Mouse (Mus musculus): ENCODE results near the gene Mucl3.

GRCm38 (mm10) chr17:35643609-35644236 is at the start of gene Mucl3:
- TF ChIP-seq POLR2A (IDR thresholded peaks at IDR 0.05; ENCODE audit: extremely low read depth, insufficient read depth, low read length) (no peak), CTCF (IDR thresholded peaks at IDR 0.05; ENCODE audit: extremely low read depth, insufficient read depth, low read length) (no peak)

All from cortical plate, adult 2 months (tissue).